Mouse (Mus musculus): ENCODE results near the gene Msl3. TPM values are rescaled to one million over a fixed set of nuclear protein-coding genes. Genes with fewer than 3 reads are reported as not detected.
"Not testable (repeated sequence)": the region's sequence is repeated elsewhere in the genome, so short reads cannot be mapped to it uniquely, and the experiment has no call there.

Msl3 gene
- total and polyA plus RNA-seq, 2 experiments from 2014 or later = 11.8 to 20.3 TPM

DNA sequence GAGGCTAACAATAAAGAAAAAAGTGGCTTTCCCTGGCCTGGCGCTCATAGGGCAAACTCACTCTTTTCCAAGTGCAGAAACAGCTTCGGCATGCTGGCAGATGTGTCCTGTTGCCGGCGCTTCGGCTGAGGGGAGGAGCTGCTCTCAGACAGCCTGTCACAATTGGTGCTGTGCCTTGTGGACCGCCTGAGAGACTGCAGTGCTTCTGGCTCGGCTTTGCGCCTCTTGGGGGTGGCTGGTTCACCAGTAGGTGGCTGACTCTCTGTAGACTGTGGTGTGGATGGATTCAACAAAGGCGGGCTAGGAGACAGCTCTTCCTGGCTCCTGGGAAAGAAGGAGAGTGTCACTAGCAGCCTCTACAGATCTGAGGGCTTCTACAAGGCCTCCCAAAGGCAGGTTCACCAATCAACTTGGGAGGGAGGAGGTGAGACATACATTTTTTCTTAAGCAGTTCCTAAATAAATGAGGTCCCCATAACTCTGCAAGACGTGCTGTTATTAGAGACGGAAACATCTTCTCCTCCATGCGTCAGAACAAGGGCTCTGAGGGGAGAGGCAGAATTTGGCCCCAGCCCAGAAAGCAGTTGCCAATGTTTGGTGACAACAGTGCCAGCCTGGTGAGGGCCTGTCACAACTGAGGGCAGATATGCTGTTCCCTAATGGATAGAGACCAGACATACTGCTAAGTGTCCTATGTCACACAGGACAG, 9.6 kb downstream of the Msl3 start:
- Histone ChIP-seq H3K4me2 (ENCODE audit: low read depth, low read length, poor library complexity, severe bottlenecking) (no peak overlapping the region), H3K36me3 (ENCODE audit: insufficient read depth, low read length) (peaks cover 4% of the 10 kb centered on the region; the same call in 1 of the 2 replicates), H3K9ac (replicated peaks; ENCODE audit: low read length, poor library complexity, severe bottlenecking) (no peak overlapping the region), H3K4me3 (ENCODE audit: low read depth, low read length) (no peak overlapping the region), H3K9me3 (ENCODE audit: low read length) (no peaks in the 10 kb centered on the region), H3K4me1 (ENCODE audit: insufficient read depth, low read length) (no peaks in the 10 kb centered on the region), H3K27me3 (ENCODE audit: insufficient read depth, low read length) (no peaks in the 10 kb centered on the region), H3K27ac (ENCODE audit: low read depth, low read length) (no peak overlapping the region)
- TF ChIP-seq CTCF (IDR thresholded peaks at IDR 0.05) = no peak
- ATAC-seq (ENCODE audit: low FRiP score) (no peak), DNase-seq (ENCODE audit: low spot score) (no peak)
- 76% methylated on average over 12 of the region's 12 CpGs for WGBS

DNA sequence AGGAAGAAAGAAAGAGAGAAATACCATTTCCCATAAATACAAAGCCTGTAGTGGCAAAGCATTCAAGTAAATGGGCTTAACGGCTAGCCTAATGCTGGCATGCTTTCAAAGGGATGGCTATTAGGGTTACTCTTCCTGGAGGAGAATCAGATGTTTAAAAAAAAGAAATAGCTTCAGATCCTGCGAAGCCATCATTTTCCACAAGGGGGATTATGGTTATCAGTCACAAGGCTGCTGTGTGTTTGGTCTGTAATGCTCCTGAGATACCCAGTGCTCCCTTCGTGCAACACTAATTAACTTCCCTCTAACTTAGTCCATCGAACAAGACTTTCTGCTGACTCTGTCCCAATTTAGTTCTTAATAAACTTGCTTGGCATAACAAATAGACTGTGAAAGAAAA, 13.5 kb downstream of the Msl3 start:
- no peak overlapping the region for H3K4me2 ChIP-seq (ENCODE audit: low read depth, low read length, poor library complexity, severe bottlenecking)
- TF ChIP-seq CTCF (IDR thresholded peaks at IDR 0.05) = peak; percentile 31; the same call in 1 of the 2 replicates
- DNase-seq (ENCODE audit: low spot score) (no peak), ATAC-seq (ENCODE audit: low FRiP score) (no peak)
- H3K9ac ChIP-seq (replicated peaks; ENCODE audit: low read length, poor library complexity, severe bottlenecking) = no peak overlapping the region
- no peaks in the 10 kb centered on the region for H3K9me3 ChIP-seq (ENCODE audit: low read length)
- H3K27ac ChIP-seq (ENCODE audit: low read depth, low read length) = no peak overlapping the region
- 58% methylated on average over 4 of the region's 4 CpGs for WGBS
- H3K36me3 ChIP-seq (ENCODE audit: insufficient read depth, low read length) = peaks cover 4% of the 10 kb centered on the region; the same call in 1 of the 2 replicates
- H3K4me3 ChIP-seq (ENCODE audit: low read depth, low read length) = no peak overlapping the region
- no peaks in the 10 kb centered on the region for H3K27me3 ChIP-seq (ENCODE audit: insufficient read depth, low read length)
- H3K4me1 ChIP-seq (ENCODE audit: insufficient read depth, low read length) = no peaks in the 10 kb centered on the region

DNA sequence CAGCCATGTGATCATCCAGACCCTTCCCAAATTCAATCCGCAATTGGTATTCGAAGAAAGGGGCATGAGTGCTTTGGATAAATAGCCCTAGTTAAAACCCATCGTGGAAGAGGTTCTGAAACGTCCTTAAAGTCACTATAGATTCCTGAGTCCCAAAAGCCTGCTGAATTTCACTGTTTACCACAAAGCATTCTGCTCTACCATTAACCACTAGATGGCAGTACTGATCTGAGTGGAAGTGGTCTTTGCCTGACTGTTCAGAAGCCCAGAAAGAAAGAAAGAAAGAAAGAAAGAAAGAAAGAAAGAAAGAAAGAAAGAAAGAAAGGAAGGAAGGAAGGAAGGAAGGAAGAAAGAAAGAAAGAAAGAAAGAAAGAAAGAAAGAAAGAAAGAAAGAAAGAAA, 13.9 kb downstream of the Msl3 start:
- H3K9ac ChIP-seq (replicated peaks; ENCODE audit: low read length, poor library complexity, severe bottlenecking) = not testable (repeated sequence)
- peak; percentile 62 for DNase-seq (ENCODE audit: low spot score)

DNA sequence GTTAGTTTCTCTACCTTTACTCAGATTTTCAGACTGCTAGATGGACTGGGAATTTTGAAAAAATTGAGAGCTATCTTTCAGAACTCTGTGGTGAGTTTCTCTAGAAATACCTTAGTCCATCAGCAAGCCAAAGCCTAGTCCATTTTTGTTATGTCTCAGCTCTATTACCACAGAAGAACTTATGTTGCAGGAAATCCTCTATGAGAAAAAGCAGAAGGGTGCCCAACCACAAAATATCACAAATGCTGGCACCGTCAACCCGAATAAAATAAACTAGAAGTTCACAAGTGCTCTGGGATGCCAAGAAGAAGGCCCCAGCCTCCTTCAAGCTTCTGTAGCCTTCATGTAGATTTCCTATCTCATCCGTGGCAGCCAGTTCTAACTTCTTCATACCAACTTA, 14.4 kb downstream of the Msl3 start:
- no peak for TF ChIP-seq CTCF (IDR thresholded peaks at IDR 0.05)
- 88% methylated on average over 3 of the region's 3 CpGs for WGBS
- Histone ChIP-seq H3K36me3 (ENCODE audit: insufficient read depth, low read length) (peaks cover 4% of the 10 kb centered on the region; the same call in 1 of the 2 replicates), H3K4me1 (ENCODE audit: insufficient read depth, low read length) (no peaks in the 10 kb centered on the region), H3K27me3 (ENCODE audit: insufficient read depth, low read length) (no peaks in the 10 kb centered on the region), H3K27ac (ENCODE audit: low read depth, low read length) (no peak overlapping the region), H3K9ac (replicated peaks; ENCODE audit: low read length, poor library complexity, severe bottlenecking) (no peak overlapping the region), H3K9me3 (ENCODE audit: low read length) (no peaks in the 10 kb centered on the region), H3K4me3 (ENCODE audit: low read depth, low read length) (no peak overlapping the region), H3K4me2 (ENCODE audit: low read depth, low read length, poor library complexity, severe bottlenecking) (no peak overlapping the region)
- ATAC-seq (ENCODE audit: low FRiP score) (no peak), DNase-seq (ENCODE audit: low spot score) (no peak)

More for the DNA sequence above, 13.9 kb downstream of the Msl3 start:
- not testable (repeated sequence) for H3K27me3 ChIP-seq (ENCODE audit: insufficient read depth, low read length); H3K27ac ChIP-seq (ENCODE audit: low read depth, low read length); H3K4me1 ChIP-seq (ENCODE audit: insufficient read depth, low read length); H3K4me2 ChIP-seq (ENCODE audit: low read depth, low read length, poor library complexity, severe bottlenecking); H3K36me3 ChIP-seq (ENCODE audit: insufficient read depth, low read length); H3K9me3 ChIP-seq (ENCODE audit: low read length); ATAC-seq (ENCODE audit: low FRiP score); H3K4me3 ChIP-seq (ENCODE audit: low read depth, low read length)
- peak; percentile 74 for TF ChIP-seq CTCF (IDR thresholded peaks at IDR 0.05)
- 58% methylated on average over 4 of the region's 4 CpGs for WGBS

DNA sequence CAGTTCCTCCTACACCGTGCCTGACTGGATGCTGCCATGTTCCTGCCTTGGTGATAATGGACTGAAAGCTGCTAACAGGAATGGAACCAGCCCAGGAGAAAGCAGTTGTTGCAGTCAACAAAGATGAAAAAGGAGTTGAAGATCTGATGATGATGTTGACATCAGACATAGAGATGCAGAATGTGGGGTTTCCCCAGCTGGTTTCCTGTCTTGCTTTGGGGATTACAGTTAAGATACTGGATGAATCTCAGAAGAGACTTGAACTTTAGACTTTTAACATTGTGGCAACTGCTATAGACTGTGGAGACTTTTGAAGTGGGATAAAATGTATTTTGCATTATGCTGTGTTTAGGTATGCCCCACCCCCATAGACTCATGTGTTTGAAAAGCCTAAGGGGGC, 15.9 kb downstream of the Msl3 start:
- DNase-seq (ENCODE audit: low spot score) (no peak), ATAC-seq (ENCODE audit: low FRiP score) (no peak)
- Histone ChIP-seq H3K4me3 (ENCODE audit: low read depth, low read length) (no peak overlapping the region), H3K27ac (ENCODE audit: low read depth, low read length) (no peak overlapping the region), H3K4me1 (ENCODE audit: insufficient read depth, low read length) (no peaks in the 10 kb centered on the region), H3K27me3 (ENCODE audit: insufficient read depth, low read length) (no peaks in the 10 kb centered on the region), H3K9ac (replicated peaks; ENCODE audit: low read length, poor library complexity, severe bottlenecking) (no peak overlapping the region), H3K9me3 (ENCODE audit: low read length) (no peaks in the 10 kb centered on the region), H3K36me3 (ENCODE audit: insufficient read depth, low read length) (no peaks in the 10 kb centered on the region), H3K4me2 (ENCODE audit: low read depth, low read length, poor library complexity, severe bottlenecking) (no peak overlapping the region)
- TF ChIP-seq CTCF (IDR thresholded peaks at IDR 0.05) = no peak
- WGBS = 95% methylated on average over 1 of the region's 1 CpGs

DNA sequence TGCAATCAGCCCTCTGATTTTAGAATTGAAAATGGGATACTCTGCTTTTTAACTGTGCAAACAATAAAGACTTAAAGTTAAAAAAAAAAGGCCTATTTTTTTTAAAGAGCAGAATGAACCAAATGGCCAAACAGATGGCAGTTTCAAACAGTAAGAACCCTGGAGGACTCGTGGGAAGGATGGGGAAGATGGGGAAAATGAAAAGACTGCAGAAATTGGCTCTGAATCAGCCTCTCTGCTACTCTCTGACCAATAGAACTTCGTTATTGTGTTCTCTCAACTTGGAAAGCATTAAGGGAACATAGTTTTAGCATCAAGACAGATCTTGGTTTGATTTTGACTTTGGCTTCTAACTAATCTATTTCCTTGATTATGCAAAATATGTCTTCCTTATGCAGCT, 24.4 kb downstream of the Msl3 start:
- ATAC-seq (ENCODE audit: low FRiP score) = no peak
- H3K36me3 ChIP-seq (ENCODE audit: insufficient read depth, low read length) = no peaks in the 10 kb centered on the region
- WGBS = 64% methylated on average over 2 of the region's 2 CpGs

More for the DNA sequence above, 24.4 kb downstream of the Msl3 start:
- TF ChIP-seq CTCF (IDR thresholded peaks at IDR 0.05) = no peak
- H3K4me1 ChIP-seq (ENCODE audit: insufficient read depth, low read length) = no peaks in the 10 kb centered on the region
- no peak overlapping the region for H3K27ac ChIP-seq (ENCODE audit: low read depth, low read length)
- H3K4me3 ChIP-seq (ENCODE audit: low read depth, low read length) = no peak overlapping the region
- no peak overlapping the region for H3K9ac ChIP-seq (replicated peaks; ENCODE audit: low read length, poor library complexity, severe bottlenecking)
- DNase-seq (ENCODE audit: low spot score) = no peak
- no peaks in the 10 kb centered on the region for H3K9me3 ChIP-seq (ENCODE audit: low read length)
- H3K27me3 ChIP-seq (ENCODE audit: insufficient read depth, low read length) = no peaks in the 10 kb centered on the region
- H3K4me2 ChIP-seq (ENCODE audit: low read depth, low read length, poor library complexity, severe bottlenecking) = no peak overlapping the region
